Mouse (Mus musculus): Measurements from ENCODE around the gene Nsg1. TPM values are rescaled to one million over a fixed set of nuclear protein-coding genes. Genes with fewer than 3 reads are reported as not detected.

The Nsg1 gene
- polyA plus RNA-seq, 1 experiment from 2014 or later, result 1,489 TPM

DNA sequence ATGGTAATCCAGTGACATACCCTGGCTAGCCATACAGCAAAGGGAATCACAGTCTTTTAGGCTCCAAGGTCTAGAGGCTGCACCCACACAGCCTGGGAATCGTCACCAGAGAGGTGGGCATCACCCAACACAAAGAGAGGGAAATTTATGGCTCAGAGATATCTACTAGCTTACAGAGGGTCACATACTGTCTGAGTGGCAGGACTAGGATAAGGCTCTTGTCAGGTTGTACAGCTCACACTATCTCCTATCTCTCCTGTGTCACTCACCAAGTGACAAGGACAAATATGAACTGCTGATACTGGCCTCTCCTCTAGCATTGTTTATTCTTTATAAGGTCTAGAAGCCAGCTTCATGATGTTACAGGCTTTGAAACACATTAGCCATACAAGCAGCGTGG lies 30.4 kb downstream of the Nsg1 start:
- Histone ChIP-seq H3K27ac (no peak overlapping the region), H3K27me3 (replicated peaks) (no peaks in the 10 kb centered on the region), H3K9me3 (no peaks in the 10 kb centered on the region), H3K4me3 (no peak overlapping the region), H3K36me3 (replicated peaks) (peaks cover 4% of the 10 kb centered on the region; the same call in 1 of the 2 replicates), H3K4me2 (no peak overlapping the region), H3K4me1 (no peaks in the 10 kb centered on the region), H3K9ac (no peak overlapping the region)
- 94% methylated on average over 2 of the region's 2 CpGs for WGBS
- ATAC-seq (replicated peaks), result 0 out of 2 replicates have a peak, but pooled peaks have one; percentile 30

DNA sequence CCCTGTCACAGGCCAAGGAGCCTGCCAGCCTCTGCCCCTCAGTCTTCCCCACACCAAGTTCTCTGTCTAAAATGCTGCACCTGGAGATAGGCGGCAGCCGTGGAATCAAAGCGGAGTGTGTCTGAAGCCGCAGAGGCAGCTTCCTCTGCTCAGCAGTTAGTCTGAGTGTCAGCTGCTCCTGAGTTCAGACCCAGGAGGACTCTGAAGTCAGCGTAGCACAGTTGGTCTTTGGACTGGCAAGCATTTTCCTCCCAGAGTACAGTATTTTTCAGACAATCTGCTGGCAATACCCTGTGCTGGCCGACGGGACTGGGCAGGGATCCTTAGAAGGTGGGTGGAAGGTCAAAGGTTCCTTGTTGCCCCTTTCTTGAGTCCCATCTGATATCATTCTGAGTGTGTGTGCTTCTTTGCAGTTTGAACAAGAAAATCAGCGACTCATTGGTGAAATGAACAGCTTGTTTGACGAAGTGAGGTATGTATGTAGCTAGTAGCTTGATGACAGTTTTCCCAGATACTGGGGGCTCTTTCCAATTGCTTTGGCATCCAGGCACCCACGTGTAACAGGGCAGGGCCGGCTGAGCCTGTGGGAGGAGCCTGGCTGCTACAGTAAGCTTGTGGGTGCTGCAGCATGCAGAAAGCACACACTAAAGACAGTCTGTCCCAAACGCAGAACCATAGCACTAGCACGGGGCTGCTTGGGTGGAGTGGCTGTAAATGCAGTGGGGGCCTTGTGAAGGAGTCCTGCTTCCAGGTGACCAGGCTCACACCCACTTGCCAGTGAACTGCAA lies 33.0 kb downstream of the Nsg1 start:
- Histone ChIP-seq H3K27me3 (replicated peaks) (no peaks in the 10 kb centered on the region), H3K4me1 (no peaks in the 10 kb centered on the region), H3K27ac (no peak overlapping the region), H3K9me3 (no peaks in the 10 kb centered on the region), H3K9ac (no peak overlapping the region), H3K36me3 (replicated peaks) (peaks cover 4% of the 10 kb centered on the region; the same call in 1 of the 2 replicates), H3K4me3 (no peak overlapping the region), H3K4me2 (no peak overlapping the region)
- 89% methylated on average over 13 of the region's 13 CpGs for WGBS
- no peak for ATAC-seq (replicated peaks)

DNA sequence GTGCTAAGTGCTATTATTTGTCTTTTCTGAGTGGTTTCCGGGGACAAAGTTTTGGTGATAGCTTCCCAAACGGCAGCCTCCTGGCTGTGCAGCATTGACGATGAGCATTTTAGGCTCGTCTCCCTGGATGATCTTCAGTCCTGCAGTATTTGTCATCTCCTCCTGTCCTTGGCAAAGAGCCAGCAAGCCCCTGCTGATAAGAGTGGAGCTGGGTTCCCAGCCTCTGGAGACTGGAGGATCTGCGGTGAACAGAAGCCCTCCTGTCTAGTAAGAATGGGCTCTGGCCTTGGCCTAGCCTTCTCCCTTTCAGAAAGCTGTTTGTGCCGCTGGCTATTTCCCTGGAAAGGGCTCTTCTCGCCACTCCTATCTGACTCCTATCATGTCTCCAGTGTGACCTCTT lies 38.0 kb downstream of the Nsg1 start:
- WGBS, result 85% methylated on average over 7 of the region's 7 CpGs
- no peaks in the 10 kb centered on the region for H3K9me3 ChIP-seq
- no peak for ATAC-seq (replicated peaks)
- H3K27ac ChIP-seq, result no peak overlapping the region
- H3K4me1 ChIP-seq, result no peaks in the 10 kb centered on the region
- no peaks in the 10 kb centered on the region for H3K27me3 ChIP-seq (replicated peaks)
- H3K9ac ChIP-seq, result no peak overlapping the region
- no peak overlapping the region for H3K4me2 ChIP-seq
- H3K36me3 ChIP-seq (replicated peaks), result no peaks in the 10 kb centered on the region; the same call in 1 of the 2 replicates
- H3K4me3 ChIP-seq, result no peak overlapping the region

DNA sequence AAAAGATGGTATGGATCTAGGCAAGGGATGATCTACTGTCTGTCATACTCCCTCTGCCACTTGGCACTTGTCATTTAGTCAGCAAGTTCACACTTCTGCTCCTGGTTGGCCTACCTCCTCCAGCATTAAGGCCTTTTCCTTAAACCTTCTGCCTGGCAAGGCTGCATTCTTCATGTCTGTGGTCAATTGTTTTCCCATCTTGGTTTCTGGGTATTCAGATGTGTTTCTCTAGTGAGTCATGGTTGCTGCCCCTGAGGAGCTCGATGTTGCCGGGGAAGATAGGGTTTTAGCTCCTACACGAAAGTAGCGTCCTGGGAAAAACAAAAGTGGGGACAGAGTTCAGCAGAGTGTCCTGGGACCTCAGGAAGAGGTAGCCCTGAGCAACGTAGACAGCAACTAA lies 40.4 kb downstream of the Nsg1 start:
- Histone ChIP-seq H3K27ac (no peak overlapping the region), H3K27me3 (replicated peaks) (no peaks in the 10 kb centered on the region), H3K9me3 (no peaks in the 10 kb centered on the region), H3K9ac (no peak overlapping the region), H3K4me1 (no peaks in the 10 kb centered on the region), H3K4me3 (no peak overlapping the region), H3K36me3 (replicated peaks) (peaks cover 7% of the 10 kb centered on the region; the same call in 1 of the 2 replicates), H3K4me2 (no peak overlapping the region)
- 94% methylated on average over 5 of the region's 5 CpGs for WGBS
- no peak for ATAC-seq (replicated peaks)

DNA sequence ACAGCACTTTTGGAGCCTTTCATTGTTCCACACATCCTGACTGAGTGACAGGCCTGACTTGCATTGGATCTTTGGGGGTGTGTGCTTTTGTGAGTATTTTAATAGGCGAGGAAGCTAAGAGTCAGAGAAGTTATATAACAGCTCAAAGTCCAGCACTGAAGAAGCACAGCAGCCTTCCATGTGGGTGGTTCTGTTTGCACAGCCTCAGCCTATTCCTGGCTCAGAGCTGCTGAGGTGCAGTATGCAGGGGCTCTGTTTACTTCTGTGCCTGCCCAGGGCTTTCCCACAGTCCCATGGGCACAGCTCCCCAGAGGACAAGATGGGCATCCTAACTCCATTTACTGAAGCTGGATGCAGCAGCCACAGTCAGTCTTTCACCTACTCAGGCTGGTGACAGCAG lies 42.7 kb downstream of the Nsg1 start:
- 74% methylated on average over 1 of the region's 1 CpGs for WGBS

DNA sequence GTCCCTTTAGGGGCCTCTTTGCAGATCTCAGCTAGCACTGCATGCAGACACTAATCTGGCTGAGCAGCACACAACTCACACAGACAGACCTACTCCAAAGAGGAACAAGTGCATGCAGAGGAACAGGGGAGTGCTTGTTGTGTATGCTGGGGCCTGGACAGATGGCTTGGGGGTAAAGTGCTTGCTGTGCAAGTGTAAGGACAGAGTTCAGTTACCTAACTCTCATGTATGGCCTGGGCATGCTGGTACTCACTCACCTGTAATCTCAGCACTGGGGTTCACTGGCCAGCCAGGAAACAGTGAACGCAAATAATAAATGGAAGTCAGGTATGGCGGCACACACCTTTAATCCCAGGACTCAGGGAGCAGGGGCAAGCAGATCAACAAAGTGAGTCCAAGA lies 45.2 kb downstream of the Nsg1 start:
- no peak for ATAC-seq (replicated peaks)
- Histone ChIP-seq H3K9ac (no peak overlapping the region), H3K27ac (no peak overlapping the region), H3K4me3 (no peak overlapping the region), H3K4me2 (no peak overlapping the region), H3K9me3 (no peaks in the 10 kb centered on the region), H3K36me3 (replicated peaks) (peaks cover 7% of the 10 kb centered on the region; the same call in 1 of the 2 replicates), H3K4me1 (no peaks in the 10 kb centered on the region), H3K27me3 (replicated peaks) (no peaks in the 10 kb centered on the region)
- WGBS, result 93% methylated on average over 2 of the region's 2 CpGs

More for the DNA sequence above, 42.7 kb downstream of the Nsg1 start:
- Histone ChIP-seq H3K4me1 (no peaks in the 10 kb centered on the region), H3K4me2 (no peak overlapping the region), H3K9ac (no peak overlapping the region), H3K4me3 (no peak overlapping the region), H3K27me3 (replicated peaks) (no peaks in the 10 kb centered on the region), H3K36me3 (replicated peaks) (peaks cover 7% of the 10 kb centered on the region; the same call in 1 of the 2 replicates), H3K27ac (no peak overlapping the region), H3K9me3 (no peaks in the 10 kb centered on the region)
- ATAC-seq (replicated peaks), result no peak

DNA sequence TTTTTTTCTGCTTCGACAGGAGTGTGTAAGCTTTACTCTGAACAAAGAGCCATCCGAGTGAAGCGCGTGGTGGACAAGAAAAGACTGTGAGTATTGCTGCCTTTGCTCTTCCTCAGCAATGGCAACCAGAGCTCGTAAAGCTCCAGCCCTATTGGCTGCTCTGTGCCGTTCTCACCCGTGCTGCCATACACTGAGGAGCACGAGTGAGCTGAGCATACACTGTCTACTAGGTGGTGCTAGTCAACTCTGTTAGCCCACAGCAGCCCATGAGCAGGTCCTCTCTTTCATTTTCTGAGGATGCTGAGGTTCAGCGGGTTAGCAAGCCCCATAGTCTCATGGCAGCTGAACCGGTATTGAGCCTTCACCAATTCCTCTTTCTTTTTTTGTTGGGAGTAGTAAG lies 52.9 kb downstream of the Nsg1 start:
- H3K36me3 ChIP-seq (replicated peaks), result no peaks in the 10 kb centered on the region

DNA sequence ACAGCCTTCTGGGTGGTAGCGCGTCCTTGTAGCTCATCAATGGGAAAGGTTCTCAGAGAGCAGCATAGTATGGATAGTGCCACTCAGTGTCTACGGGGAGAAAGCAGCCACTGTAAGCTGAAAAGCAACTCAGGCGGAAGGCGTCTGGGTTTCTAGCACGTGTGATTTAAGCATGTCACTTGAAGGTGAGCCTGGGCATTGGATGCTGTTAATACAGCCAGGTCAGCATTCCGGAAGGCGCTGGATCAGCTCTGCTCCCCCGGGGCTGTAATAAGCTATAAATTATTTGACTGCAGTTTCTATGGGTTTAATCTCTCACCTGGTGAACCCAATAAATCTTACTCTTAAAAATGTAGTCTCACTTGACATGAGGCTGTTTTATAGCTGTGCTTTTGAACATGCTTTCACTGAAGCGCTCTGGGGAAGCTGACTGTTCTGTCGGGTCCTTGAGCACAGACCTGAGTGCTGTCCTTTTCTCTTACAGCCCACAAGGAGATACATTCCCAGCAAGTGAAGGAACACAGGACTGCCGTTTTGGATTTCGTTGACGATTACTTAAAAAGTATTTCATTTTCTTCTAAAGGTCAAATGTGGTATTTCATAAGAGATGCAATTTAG lies 53.5 kb downstream of the Nsg1 start:
- Histone ChIP-seq H3K4me3 (no peak overlapping the region), H3K27me3 (replicated peaks) (no peaks in the 10 kb centered on the region), H3K4me1 (no peaks in the 10 kb centered on the region), H3K9me3 (no peaks in the 10 kb centered on the region), H3K27ac (no peak overlapping the region), H3K36me3 (replicated peaks) (no peaks in the 10 kb centered on the region), H3K9ac (no peak overlapping the region), H3K4me2 (no peak overlapping the region)
- ATAC-seq (replicated peaks), result no peak
- 89% methylated on average over 14 of the region's 14 CpGs for WGBS

More for the DNA sequence above, 52.9 kb downstream of the Nsg1 start:
- no peaks in the 10 kb centered on the region for H3K27me3 ChIP-seq (replicated peaks)
- WGBS, result 90% methylated on average over 10 of the region's 10 CpGs
- H3K4me3 ChIP-seq, result no peak overlapping the region
- no peak overlapping the region for H3K9ac ChIP-seq
- H3K27ac ChIP-seq, result no peak overlapping the region
- ATAC-seq (replicated peaks), result no peak
- no peak overlapping the region for H3K4me2 ChIP-seq
- no peaks in the 10 kb centered on the region for H3K9me3 ChIP-seq
- H3K4me1 ChIP-seq, result no peaks in the 10 kb centered on the region

DNA sequence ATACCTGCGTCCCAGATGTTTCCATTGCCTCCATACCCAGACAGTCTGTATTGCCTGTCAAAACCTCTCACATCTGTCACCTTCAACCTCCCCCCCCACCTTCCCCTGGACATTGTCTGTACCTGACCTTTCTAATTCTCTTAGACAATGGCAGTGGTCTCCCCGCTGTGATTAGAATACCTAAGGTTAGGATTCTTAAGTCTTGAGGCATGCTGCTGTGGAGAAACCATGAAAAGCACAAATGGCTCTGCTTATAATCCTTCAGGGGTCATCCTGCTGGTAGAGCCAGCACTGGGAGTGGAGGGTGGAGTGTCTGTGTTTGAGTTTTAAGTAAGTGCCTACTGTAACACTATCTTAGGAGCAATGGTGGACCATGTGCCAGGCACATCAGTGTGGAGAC lies 56.8 kb downstream of the Nsg1 start:
- no peaks in the 10 kb centered on the region for H3K36me3 ChIP-seq (replicated peaks)
- no peak overlapping the region for H3K4me3 ChIP-seq
- WGBS, result 80% methylated on average over 2 of the region's 2 CpGs
- no peak overlapping the region for H3K9ac ChIP-seq
- H3K4me2 ChIP-seq, result no peak overlapping the region
- H3K27me3 ChIP-seq (replicated peaks), result no peaks in the 10 kb centered on the region
- H3K27ac ChIP-seq, result no peak overlapping the region
- H3K4me1 ChIP-seq, result no peaks in the 10 kb centered on the region
- ATAC-seq (replicated peaks), result no peak
- no peaks in the 10 kb centered on the region for H3K9me3 ChIP-seq

DNA sequence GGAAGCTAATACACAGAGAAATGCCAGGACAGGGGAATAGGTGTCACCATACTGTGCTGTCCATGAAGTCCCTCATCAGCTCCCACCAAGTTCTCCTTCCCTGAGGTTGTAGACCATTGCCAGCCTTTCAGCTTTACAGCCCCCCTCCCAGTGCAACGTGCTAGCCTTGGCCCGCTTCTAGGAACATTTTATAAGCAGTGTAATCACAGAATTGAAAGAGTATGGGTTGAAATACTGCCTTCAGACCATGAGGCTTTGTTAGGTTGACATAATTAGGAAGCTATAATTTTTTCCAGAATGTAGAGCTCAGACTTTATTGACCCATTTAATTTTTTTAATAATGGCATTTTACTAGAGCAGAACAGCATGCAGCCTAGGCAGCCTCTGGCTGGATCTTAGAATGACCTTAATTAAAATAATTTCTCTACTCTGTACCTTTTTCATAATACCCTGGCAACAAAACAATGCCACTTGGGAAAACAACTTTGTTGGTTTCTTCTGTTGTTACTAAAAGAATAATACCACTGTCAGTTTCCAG lies 60.5 kb downstream of the Nsg1 start:
- Histone ChIP-seq H3K27me3 (replicated peaks) (no peaks in the 10 kb centered on the region), H3K4me2 (no peak overlapping the region), H3K9me3 (no peaks in the 10 kb centered on the region), H3K9ac (no peak overlapping the region), H3K27ac (no peak overlapping the region), H3K4me1 (no peaks in the 10 kb centered on the region), H3K4me3 (no peak overlapping the region), H3K36me3 (replicated peaks) (no peaks in the 10 kb centered on the region)
- no peak for ATAC-seq (replicated peaks)
- 87% methylated on average over 2 of the region's 2 CpGs for WGBS

DNA sequence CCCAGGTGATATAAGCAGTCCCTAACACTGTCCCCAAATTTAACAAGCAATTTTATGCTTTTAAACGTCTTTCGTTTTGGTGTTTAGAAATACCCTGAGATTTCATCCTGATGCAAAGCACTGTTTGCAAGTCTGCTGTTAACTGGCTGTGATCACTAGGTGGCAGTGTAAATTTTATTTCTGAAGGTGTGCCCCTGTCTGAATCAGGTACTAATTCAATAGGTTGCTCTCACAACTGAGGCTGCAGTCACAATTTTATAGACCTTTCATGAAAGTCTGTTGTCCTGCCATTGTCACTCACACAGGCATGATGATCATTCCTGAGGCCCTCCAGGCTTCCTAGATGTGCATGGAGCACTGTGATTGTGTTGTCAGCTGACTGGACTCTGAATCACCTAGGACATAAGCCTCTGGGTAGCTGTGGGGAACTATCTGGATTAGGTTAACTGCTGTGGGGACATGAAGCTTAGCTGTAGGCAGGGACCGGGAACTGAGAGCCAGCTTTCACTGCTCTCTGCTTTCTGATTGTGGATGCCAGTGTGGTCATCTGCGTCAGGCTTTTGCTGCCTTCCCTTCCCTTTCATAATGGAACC lies 62.1 kb downstream of the Nsg1 start:
- peak; percentile 62; the same call in 1 of the 2 replicates for ATAC-seq (replicated peaks)
- Histone ChIP-seq H3K27me3 (replicated peaks) (no peaks in the 10 kb centered on the region), H3K27ac (no peak overlapping the region), H3K9ac (no peak overlapping the region), H3K4me3 (no peak overlapping the region), H3K4me1 (no peaks in the 10 kb centered on the region), H3K36me3 (replicated peaks) (no peaks in the 10 kb centered on the region), H3K4me2 (no peak overlapping the region), H3K9me3 (no peaks in the 10 kb centered on the region)
- 70% methylated on average over 4 of the region's 4 CpGs for WGBS

DNA sequence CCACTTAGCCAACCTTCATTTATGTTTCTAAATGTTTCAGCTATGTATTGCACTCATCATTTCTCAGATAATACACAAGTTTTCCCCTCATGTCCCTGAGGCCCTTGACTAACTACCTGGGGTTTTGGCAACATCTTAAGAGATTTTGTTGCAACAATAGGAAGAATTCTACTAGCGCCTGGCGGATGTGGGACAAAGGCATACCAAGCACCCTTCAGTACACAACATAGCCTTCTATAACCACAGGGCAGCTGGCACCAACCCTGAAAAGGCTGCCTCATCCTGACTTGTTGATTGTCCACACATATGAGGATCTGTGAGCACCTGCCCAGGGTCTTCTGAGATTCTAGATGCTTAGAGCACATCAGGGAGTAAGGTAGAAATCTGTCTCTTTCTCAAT lies 65.4 kb downstream of the Nsg1 start:
- 94% methylated on average over 2 of the region's 2 CpGs for WGBS

More for the DNA sequence above, 65.4 kb downstream of the Nsg1 start:
- H3K9ac ChIP-seq, result no peak overlapping the region
- no peaks in the 10 kb centered on the region for H3K27me3 ChIP-seq (replicated peaks)
- no peaks in the 10 kb centered on the region for H3K9me3 ChIP-seq
- ATAC-seq (replicated peaks), result no peak
- H3K36me3 ChIP-seq (replicated peaks), result no peaks in the 10 kb centered on the region
- H3K4me3 ChIP-seq, result no peak overlapping the region
- no peak overlapping the region for H3K4me2 ChIP-seq
- no peak overlapping the region for H3K27ac ChIP-seq
- H3K4me1 ChIP-seq, result no peaks in the 10 kb centered on the region

Data from midbrain, embryonic 15.5 days (tissue).